Mouse (Mus musculus): ENCODE data around the gene Mecom. TPM values are rescaled to one million over a fixed set of nuclear protein-coding genes. Genes with fewer than 3 reads are reported as not detected.

Gene Mecom
- polyA plus RNA-seq, 1 experiment from 2014 or later: 46.4 TPM

- Histone ChIP-seq H3K27ac (peak overlapping the region; percentile 57), H3K9ac (no peak overlapping the region), H3K4me3 (replicated peaks) (no peak overlapping the region), H3K4me1 (0 out of 2 replicates have a peak, but pooled peaks cover 6% of the 10 kb centered on the region), H3K27me3 (replicated peaks) (no peaks in the 10 kb centered on the region), H3K9me3 (no peaks in the 10 kb centered on the region), H3K36me3 (no peaks in the 10 kb centered on the region), H3K4me2 (no peak overlapping the region)
- WGBS: 68% methylated on average over 8 of the region's 8 CpGs
- peak; percentile 88 for ATAC-seq (ENCODE audit: insufficient read depth, low FRiP score, low read depth)
Measured at GRCm38 (mm10) chr3:30148378-30149079, 399.3 kb downstream of the Mecom start.

GRCm38 (mm10) chr3:30145051-30145450, 402.8 kb downstream of the Mecom start:
- Histone ChIP-seq H3K9me3 (no peaks in the 10 kb centered on the region), H3K36me3 (no peaks in the 10 kb centered on the region), H3K9ac (no peak overlapping the region), H3K27me3 (replicated peaks) (no peaks in the 10 kb centered on the region), H3K4me3 (replicated peaks) (no peak overlapping the region), H3K4me1 (0 out of 2 replicates have a peak, but pooled peaks cover 6% of the 10 kb centered on the region), H3K27ac (peak overlapping the region; percentile 32; the same call in 1 of the 2 replicates), H3K4me2 (no peak overlapping the region)
- ATAC-seq (ENCODE audit: insufficient read depth, low FRiP score, low read depth): no peak
- 69% methylated on average over 5 of the region's 5 CpGs for WGBS

GRCm38 (mm10) chr3:30143961-30144411, 403.8 kb downstream of the Mecom start:
- Histone ChIP-seq H3K4me2 (no peak overlapping the region), H3K27me3 (replicated peaks) (no peaks in the 10 kb centered on the region), H3K27ac (no peak overlapping the region), H3K9ac (no peak overlapping the region), H3K4me3 (replicated peaks) (no peak overlapping the region), H3K4me1 (0 out of 2 replicates have a peak, but pooled peaks cover 6% of the 10 kb centered on the region), H3K9me3 (no peaks in the 10 kb centered on the region), H3K36me3 (no peaks in the 10 kb centered on the region)
- 28% methylated on average over 11 of the region's 11 CpGs for WGBS
- no peak for ATAC-seq (ENCODE audit: insufficient read depth, low FRiP score, low read depth)

- H3K27ac ChIP-seq: no peak overlapping the region
- no peak overlapping the region for H3K4me2 ChIP-seq
- no peak overlapping the region for H3K9ac ChIP-seq
- WGBS: 73% methylated on average over 2 of the region's 2 CpGs
- 0 out of 2 replicates have a peak, but pooled peaks cover 6% of the 10 kb centered on the region for H3K4me1 ChIP-seq
- no peak for ATAC-seq (ENCODE audit: insufficient read depth, low FRiP score, low read depth)
- H3K4me3 ChIP-seq (replicated peaks): no peak overlapping the region
- H3K9me3 ChIP-seq: no peaks in the 10 kb centered on the region
- no peaks in the 10 kb centered on the region for H3K27me3 ChIP-seq (replicated peaks)
- no peaks in the 10 kb centered on the region for H3K36me3 ChIP-seq
Measured at GRCm38 (mm10) chr3:30143440-30143839, 404.4 kb downstream of the Mecom start.

GRCm38 (mm10) chr3:30140349-30140748, 407.5 kb downstream of the Mecom start:
- WGBS: 60% methylated on average over 5 of the region's 5 CpGs
- no peak for ATAC-seq (ENCODE audit: insufficient read depth, low FRiP score, low read depth)
- H3K27ac ChIP-seq: no peak overlapping the region

GRCm38 (mm10) chr3:30139678-30140077, 408.1 kb downstream of the Mecom start:
- no peak for ATAC-seq (ENCODE audit: insufficient read depth, low FRiP score, low read depth)
- Histone ChIP-seq H3K4me1 (0 out of 2 replicates have a peak, but pooled peaks cover 6% of the 10 kb centered on the region), H3K9ac (no peak overlapping the region), H3K4me2 (no peak overlapping the region), H3K27me3 (replicated peaks) (no peaks in the 10 kb centered on the region), H3K36me3 (no peaks in the 10 kb centered on the region), H3K4me3 (replicated peaks) (no peak overlapping the region), H3K9me3 (no peaks in the 10 kb centered on the region), H3K27ac (no peak overlapping the region)
- 64% methylated on average over 4 of the region's 4 CpGs for WGBS

More at GRCm38 (mm10) chr3:30140349-30140748, 407.5 kb downstream of the Mecom start:
- Histone ChIP-seq H3K27me3 (replicated peaks) (no peaks in the 10 kb centered on the region), H3K4me1 (0 out of 2 replicates have a peak, but pooled peaks cover 6% of the 10 kb centered on the region), H3K36me3 (no peaks in the 10 kb centered on the region), H3K4me3 (replicated peaks) (no peak overlapping the region), H3K9ac (no peak overlapping the region), H3K4me2 (no peak overlapping the region), H3K9me3 (no peaks in the 10 kb centered on the region)

GRCm38 (mm10) chr3:30138588-30138987, 409.2 kb downstream of the Mecom start:
- Histone ChIP-seq H3K4me2 (no peak overlapping the region), H3K36me3 (no peaks in the 10 kb centered on the region), H3K4me1 (no peaks in the 10 kb centered on the region), H3K4me3 (replicated peaks) (no peak overlapping the region), H3K27ac (no peak overlapping the region), H3K27me3 (replicated peaks) (no peaks in the 10 kb centered on the region), H3K9me3 (no peaks in the 10 kb centered on the region), H3K9ac (no peak overlapping the region)
- no peak for ATAC-seq (ENCODE audit: insufficient read depth, low FRiP score, low read depth)
- WGBS: 71% methylated on average over 6 of the region's 6 CpGs

- WGBS: 62% methylated on average over 6 of the region's 6 CpGs
- no peaks in the 10 kb centered on the region for H3K27me3 ChIP-seq (replicated peaks)
- H3K27ac ChIP-seq: peak overlapping the region; percentile 68
- peak; percentile 75 for ATAC-seq (ENCODE audit: insufficient read depth, low FRiP score, low read depth)
- H3K9me3 ChIP-seq: no peaks in the 10 kb centered on the region
- no peak overlapping the region for H3K4me2 ChIP-seq
- H3K4me3 ChIP-seq (replicated peaks): no peak overlapping the region
- H3K36me3 ChIP-seq: no peaks in the 10 kb centered on the region
- no peak overlapping the region for H3K9ac ChIP-seq
- no peaks in the 10 kb centered on the region for H3K4me1 ChIP-seq
Measured at GRCm38 (mm10) chr3:30135857-30136256, 412.0 kb downstream of the Mecom start.

GRCm38 (mm10) chr3:30135119-30135518, 412.7 kb downstream of the Mecom start:
- H3K27ac ChIP-seq: 0 out of 2 replicates have a peak overlapping the region, but pooled peaks have one; percentile 68

GRCm38 (mm10) chr3:30132981-30133380, 414.8 kb downstream of the Mecom start:
- H3K4me2 ChIP-seq: no peak overlapping the region
- no peak overlapping the region for H3K4me3 ChIP-seq (replicated peaks)
- no peaks in the 10 kb centered on the region for H3K27me3 ChIP-seq (replicated peaks)
- H3K36me3 ChIP-seq: no peaks in the 10 kb centered on the region
- no peak overlapping the region for H3K9ac ChIP-seq
- no peak for ATAC-seq (ENCODE audit: insufficient read depth, low FRiP score, low read depth)
- H3K27ac ChIP-seq: no peak overlapping the region
- no peaks in the 10 kb centered on the region for H3K9me3 ChIP-seq
- WGBS: 81% methylated on average over 3 of the region's 3 CpGs
- no peaks in the 10 kb centered on the region for H3K4me1 ChIP-seq

More at GRCm38 (mm10) chr3:30135119-30135518, 412.7 kb downstream of the Mecom start:
- Histone ChIP-seq H3K4me2 (no peak overlapping the region), H3K27me3 (replicated peaks) (no peaks in the 10 kb centered on the region), H3K36me3 (no peaks in the 10 kb centered on the region), H3K4me3 (replicated peaks) (no peak overlapping the region), H3K9ac (no peak overlapping the region), H3K9me3 (no peaks in the 10 kb centered on the region), H3K4me1 (no peaks in the 10 kb centered on the region)
- 65% methylated on average over 1 of the region's 1 CpGs for WGBS
- ATAC-seq (ENCODE audit: insufficient read depth, low FRiP score, low read depth): peak; percentile 68

GRCm38 (mm10) chr3:30132370-30132769, 415.4 kb downstream of the Mecom start:
- no peak overlapping the region for H3K4me2 ChIP-seq
- H3K9me3 ChIP-seq: no peaks in the 10 kb centered on the region
- no peak for ATAC-seq (ENCODE audit: insufficient read depth, low FRiP score, low read depth)
- no peaks in the 10 kb centered on the region for H3K36me3 ChIP-seq
- no peak overlapping the region for H3K9ac ChIP-seq
- no peak overlapping the region for H3K27ac ChIP-seq
- WGBS: 71% methylated on average over 2 of the region's 2 CpGs
- no peaks in the 10 kb centered on the region for H3K27me3 ChIP-seq (replicated peaks)
- no peak overlapping the region for H3K4me3 ChIP-seq (replicated peaks)
- no peaks in the 10 kb centered on the region for H3K4me1 ChIP-seq

- no peaks in the 10 kb centered on the region for H3K9me3 ChIP-seq
- H3K4me2 ChIP-seq: no peak overlapping the region
- no peaks in the 10 kb centered on the region for H3K4me1 ChIP-seq
- H3K27me3 ChIP-seq (replicated peaks): no peaks in the 10 kb centered on the region
- no peak overlapping the region for H3K4me3 ChIP-seq (replicated peaks)
- ATAC-seq (ENCODE audit: insufficient read depth, low FRiP score, low read depth): no peak
- no peaks in the 10 kb centered on the region for H3K36me3 ChIP-seq
- 38% methylated on average over 4 of the region's 4 CpGs for WGBS
- H3K27ac ChIP-seq: no peak overlapping the region
- H3K9ac ChIP-seq: no peak overlapping the region
Measured at GRCm38 (mm10) chr3:30130495-30130894, 417.3 kb downstream of the Mecom start.

Data from stomach, embryonic 15.5 days (tissue).